Mouse (Mus musculus): Measurements from ENCODE around the gene H2-M3.
"Not testable (repeated sequence)": the region's sequence is repeated elsewhere in the genome, so short reads cannot be mapped to it uniquely, and the experiment has no call there.

The H2-M3 gene

DNA sequence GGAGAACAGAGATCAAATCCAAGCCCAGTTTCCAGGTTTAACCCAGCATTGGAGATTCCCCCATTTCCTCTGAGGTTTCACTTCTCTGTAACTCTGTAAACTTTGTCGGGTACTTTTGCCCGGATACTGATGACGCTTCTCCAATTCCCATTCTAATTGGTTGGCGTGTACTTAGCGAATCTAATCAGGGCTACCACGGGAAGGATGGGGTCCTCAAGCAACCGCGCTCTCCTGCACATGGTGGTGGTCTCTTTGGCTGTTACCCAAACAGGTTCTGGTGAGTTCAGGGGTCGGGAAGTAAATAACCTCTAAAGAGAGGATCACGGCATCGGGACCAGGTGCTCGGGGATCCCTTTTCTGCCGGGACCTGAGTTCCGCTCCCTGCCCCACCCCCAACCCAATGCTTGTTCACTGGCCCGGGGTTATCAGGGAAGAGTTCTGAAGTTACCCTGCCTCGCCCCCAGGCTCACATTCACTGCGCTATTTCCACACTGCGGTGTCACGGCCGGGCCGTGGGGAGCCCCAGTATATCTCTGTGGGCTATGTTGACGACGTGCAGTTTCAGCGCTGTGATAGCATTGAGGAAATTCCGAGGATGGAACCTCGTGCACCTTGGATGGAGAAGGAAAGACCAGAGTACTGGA lies at the start of gene H2-M3:
Gene H2-M3 (plus strand): TSS at position 163 of the 644 bp plus-strand sequence.
- peak; percentile 95 for DNase-seq (ENCODE audit: low spot score)

DNA sequence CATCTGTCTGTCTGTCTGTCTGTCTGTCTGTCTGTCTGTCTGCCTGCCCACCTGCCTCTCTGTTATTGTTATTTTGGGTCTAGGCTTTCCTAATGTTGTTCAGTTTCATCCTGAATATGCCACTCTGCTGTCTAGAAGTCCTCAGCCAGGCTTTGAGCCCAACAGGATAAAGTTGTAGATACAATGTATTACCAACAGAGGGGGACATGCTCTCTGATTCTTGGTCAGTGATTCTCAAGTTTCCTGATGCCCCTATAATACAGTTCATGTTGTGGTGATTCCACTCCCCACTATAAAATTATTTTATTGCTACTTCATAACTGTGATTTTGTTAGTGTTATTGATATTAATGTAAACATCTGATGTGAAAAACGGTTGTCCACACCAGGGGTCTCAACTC lies 48.1 kb upstream of the H2-M3 start:
- DNase-seq (ENCODE audit: low spot score), result no peak

DNA sequence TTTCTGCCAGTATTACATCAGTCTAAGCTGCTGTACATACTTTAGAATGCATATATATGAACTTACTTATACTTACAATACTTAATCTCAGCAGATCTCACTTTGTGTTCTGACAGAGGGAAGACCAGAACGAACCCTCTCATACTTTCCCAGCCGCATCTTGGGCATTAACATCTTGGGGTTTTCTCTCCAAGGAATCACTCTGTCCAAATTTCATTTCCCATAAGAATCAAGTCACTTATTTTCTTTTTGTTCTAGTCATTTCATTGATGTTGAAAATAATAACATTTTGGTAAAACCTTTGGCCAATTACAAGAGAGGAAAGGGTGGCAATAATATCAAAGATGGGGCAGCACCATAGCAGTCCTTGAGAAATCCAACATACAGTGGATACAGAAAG lies 32.8 kb upstream of the H2-M3 start, which contains the start of gene Olfr97:
Gene Olfr97 (minus strand): TSS at position 101 of the 400 bp plus-strand sequence.
- DNase-seq (ENCODE audit: low spot score), result not testable (repeated sequence)

DNA sequence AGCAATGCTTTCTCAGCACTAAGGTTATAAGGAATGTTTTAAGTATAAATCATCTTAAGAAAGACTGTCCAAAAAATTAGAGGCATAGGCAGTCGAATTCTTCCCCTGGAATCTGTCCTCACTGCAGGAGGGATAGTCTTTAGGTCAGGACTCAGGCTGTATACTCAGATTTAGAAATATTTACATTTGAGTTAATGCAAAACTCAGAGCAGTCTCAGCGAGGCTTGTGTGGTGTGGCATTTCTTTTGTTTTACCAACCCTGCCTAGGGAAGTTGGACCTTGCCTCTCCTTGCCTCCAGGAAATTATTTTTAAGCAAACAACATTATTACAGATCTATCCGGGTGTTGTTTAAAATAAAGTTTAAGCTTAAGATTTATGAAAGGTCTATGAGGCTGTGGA lies 27.8 kb upstream of the H2-M3 start:
- DNase-seq (ENCODE audit: low spot score), result no peak

DNA sequence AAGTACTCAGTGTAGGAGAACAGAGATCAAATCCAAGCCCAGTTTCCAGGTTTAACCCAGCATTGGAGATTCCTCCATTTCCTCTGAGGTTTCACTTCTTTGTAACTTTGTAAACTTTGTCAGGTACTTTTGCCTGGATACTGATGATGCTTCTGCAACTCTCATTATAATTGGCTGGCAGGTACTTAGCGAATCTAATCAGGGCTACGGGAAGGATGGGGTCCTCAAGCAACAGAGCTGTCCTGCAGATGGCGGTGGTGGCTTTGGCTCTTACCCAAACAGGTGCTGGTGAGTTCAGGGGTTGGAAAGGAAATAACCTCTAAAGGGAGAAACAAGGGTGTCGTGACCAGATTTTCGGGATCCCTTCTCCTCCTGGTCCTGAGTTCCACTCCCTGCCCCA lies 23.3 kb upstream of the H2-M3 start:
- peak; percentile 47 for DNase-seq (ENCODE audit: low spot score)

DNA sequence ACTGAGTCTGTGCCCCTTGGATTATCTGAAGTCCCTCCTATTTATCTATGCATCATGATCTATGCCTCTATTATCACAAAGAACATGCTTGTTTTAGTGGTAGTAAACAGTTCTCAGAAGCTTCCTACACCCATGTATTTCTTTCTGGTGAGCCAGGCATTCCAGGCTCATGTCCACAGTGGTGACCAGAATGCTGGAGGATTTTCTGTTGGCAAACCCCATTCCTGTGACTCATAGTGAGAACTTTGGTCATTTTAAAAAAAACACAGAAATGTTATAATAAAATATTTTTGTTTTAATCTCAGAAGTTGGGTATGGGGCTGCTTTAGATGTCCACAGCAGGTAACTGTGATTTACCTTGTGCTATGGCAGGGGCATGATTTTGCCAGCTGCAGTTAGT lies 20.6 kb upstream of the H2-M3 start:
- no peak for DNase-seq (ENCODE audit: low spot score)

DNA sequence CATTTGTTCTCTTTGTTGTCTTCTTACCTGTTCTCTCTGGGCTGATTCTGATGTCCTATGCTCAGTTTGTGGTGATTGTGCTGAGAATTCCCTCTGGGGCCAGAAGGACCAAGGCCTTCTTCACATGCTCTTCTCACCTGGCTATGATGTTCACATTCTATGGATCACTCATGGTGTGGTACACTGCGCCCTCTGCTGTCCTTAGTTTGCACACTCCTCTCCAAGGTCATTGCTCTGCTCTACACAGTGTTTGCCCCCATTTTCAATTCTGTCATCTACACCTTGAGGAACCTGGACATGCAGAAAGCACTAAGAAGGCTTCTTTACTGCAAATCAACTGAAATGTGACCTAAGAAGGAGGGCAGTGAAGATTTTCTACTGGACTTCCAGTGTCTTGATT lies 19.5 kb upstream of the H2-M3 start:
- no peak for DNase-seq (ENCODE audit: low spot score)

DNA sequence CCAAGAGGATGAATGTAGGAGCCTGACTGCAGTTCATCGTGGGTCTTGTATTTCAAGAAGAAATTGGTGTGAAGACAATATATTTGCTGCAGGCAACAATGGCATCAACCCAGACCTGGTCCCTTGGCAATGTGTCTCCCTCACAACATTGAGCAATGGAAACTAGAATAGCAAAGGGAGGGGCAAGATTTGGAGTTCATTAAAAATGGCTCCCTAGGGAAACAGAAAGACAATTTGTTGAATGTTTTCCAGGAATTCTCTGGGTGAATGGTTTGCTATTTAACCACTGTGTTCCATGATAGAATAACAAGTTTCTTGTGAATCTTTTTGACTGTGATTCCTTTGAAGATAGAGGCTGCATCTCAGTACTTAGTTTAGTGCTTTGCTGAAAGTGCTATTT lies 6.4 kb upstream of the H2-M3 start, which contains the start of gene Olfr98:
Gene Olfr98 (minus strand): TSS at position 124 of the 400 bp plus-strand sequence.
- no peak for DNase-seq (ENCODE audit: low spot score)

DNA sequence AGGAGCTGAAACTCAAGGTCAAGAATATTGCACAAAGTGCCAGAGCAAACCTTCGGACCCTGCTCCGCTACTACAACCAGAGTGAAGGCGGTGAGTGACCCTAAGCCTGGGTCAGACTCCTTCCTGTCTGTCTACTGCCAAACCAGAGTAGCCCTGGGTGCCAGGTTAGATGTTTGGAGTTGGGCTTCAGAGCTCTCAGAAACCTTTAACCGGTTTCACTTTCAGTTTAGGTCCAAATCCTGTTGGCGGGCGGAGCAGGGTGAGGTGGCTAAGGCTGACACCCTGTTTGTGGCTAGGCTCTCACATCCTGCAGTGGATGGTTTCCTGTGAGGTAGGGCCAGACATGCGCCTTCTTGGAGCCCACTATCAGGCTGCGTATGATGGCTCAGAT lies 677 bp downstream of the H2-M3 start:
- DNase-seq (ENCODE audit: low spot score), result no peak

DNA sequence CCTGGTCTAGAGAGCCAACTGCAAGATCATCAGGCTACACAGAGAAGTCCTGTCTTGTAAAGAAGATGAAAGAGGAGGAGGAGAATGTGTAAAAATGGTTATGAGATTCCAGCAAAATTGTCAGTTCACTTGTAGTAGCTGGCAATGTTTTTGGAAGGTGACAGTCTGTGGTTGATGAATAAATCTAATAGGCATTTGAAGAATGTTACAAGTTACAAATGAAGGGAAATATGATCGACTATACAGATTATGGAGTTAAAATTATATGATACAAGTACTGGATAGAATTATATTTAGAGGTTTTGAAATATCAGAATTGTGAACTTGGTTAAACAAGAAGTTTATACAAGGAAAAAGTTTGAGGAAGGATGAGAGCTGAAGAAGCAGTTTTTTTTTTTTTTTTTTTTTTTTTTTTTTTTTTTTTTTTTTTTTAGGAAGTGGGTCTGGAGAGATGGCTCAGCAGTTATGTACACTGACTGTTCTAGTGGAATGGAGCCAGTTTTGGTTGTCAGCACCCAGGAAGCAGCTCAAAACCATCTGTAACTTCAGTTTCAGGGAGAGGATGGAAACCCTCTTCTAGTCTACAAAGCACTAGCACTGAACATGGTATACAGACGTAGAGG lies 5.7 kb downstream of the H2-M3 start:
- DNase-seq (ENCODE audit: low spot score), result no peak

DNA sequence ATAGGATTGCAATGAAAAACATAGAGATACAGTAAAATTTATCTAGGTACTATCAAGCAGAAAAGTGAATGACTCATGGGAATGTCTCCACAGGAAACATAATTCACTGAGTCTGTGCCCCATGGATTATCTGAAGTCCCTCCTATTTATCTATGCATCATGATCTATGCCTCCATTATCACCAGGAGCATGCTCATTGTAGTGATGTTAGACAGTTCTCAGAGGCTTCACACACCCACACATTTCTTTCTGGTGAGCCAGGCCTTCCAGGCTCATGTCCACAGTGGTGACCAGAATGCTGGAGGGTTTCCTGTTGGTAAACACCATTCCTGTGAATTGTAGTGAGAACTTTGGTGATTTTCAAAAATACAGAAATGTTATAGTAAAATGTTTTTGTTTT lies 6.6 kb downstream of the H2-M3 start:
- no peak for DNase-seq (ENCODE audit: low spot score)

DNA sequence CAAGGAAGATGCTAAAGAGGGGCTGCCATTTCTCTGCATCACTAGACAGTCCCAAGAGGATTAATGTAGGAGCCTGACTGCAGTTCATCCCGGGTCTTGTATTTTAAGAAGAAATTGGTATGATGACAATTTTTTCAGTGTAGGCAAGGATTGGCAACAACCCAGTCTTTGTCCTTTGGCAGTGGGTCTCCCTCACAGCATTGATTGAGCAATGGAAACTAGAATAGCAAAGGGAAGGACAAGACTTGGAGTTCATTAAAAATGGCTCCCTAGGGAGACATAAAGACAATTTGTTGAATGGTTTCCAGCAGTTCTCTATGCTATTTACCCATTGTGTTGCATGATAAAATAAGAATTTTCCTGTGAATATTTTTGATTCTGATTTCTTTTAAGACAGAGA lies 10.3 kb downstream of the H2-M3 start:
- no peak for DNase-seq (ENCODE audit: low spot score)

DNA sequence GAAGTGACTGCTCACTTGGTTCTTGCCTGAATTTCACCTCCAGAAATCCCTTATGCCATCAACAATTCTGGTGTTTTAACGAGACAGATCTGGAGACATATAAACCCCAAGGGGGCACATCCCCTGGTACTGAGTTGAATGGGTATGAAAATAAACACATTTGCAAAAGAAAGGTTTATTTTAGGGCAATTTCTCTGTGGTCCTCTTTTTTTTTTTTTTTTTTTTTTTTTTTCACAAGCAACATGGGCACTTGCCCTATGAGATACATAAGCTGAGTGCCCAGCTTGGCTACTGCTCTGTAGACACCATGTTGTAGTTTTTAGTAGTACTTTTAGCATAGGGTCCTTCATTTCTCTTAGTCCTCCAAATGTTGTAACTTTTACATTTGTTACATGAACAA lies 13.3 kb downstream of the H2-M3 start, which contains the start of gene Olfr99:
Gene Olfr99 (minus strand): TSS at position 101 of the 400 bp plus-strand sequence.
- DNase-seq (ENCODE audit: low spot score), result no peak

DNA sequence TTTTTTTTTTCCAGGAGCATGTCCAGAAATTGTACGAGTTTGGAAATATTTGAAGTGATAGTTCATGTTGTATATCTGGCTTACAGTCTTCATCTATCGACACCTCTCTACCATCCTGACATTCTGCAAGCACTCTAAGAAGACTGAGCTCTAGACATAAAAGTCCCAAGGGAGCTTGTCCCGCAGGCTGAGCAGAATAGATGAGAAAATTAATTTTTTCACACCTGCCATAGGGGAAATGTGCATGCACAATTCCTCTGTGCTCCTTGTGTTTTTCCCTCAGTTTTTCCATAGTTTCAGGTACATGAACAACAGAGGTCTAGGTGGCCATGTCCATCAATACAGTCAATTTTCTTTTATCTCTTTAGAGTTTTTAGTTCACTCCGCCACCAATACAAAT lies 34.2 kb downstream of the H2-M3 start, which contains the start of gene Olfr101:
Gene Olfr101 (minus strand): TSS at position 101 of the 400 bp plus-strand sequence.
- no peak for DNase-seq (ENCODE audit: low spot score)

DNA sequence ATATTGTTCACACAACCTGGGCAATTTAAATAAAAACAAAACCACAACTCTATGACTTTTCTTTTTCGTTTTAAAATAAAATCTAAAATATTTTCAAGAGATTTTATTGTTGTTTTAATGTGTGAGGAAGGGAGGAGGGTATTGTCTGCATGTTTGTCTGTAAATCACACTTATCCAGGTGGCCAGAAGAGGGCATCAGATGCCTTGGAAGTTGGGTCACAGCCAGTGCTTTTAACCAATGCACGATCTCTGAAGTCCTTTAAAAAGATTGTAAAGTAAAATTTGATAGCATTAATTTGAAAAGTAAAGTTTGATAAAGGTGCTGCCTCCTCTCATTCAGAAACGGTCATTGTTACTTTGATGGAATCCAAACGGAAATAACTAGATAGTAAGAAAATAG lies 38.5 kb downstream of the H2-M3 start:
- DNase-seq (ENCODE audit: low spot score), result no peak

DNA sequence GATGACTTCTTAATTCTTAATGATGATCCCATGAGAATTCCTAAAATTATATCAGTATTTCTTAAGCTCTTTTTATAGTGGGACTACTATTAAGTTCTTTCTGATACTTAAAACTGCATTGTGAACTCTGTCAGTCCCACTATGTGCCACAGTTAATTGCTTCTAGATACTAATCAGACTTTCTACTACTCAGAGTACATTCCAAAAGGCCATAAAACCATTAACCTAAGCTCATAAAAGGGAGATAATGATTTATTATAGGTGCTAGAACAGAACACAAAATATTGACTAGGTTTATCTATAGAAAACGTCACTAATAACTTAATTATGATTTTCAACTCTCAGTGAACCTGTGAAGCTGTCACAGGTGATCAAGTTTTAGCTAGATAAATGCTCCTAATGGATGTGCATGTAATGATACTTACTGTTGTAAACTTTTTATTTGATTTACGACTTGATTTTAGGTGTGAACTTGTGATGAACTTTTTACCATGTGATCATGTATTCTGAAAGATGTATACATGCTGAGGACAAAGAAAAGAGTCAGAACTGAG lies 40.2 kb downstream of the H2-M3 start:
- DNase-seq (ENCODE audit: low spot score), result no peak

DNA sequence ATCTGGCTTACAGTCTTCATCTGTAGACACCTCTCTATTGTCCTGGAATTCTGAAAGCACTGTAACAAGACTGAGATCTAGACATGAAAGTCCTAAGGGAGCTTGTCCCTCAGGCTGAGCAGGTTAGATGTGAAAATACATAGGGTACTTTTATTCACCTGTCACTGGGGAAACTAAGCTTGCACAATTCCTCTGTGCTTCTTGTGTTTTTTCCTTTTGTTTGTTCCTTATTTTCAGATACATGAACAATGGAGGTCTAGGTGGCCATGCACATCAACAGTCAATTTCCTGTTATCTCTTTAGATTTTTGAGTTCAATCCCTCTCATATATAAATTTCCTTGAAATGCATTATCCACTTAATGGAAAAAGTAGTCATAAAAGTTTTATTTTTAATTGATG lies 46.9 kb downstream of the H2-M3 start, which contains the start of gene Olfr102:
Gene Olfr102 (minus strand): TSS at position 101 of the 400 bp plus-strand sequence.
- DNase-seq (ENCODE audit: low spot score), result no peak
